Mouse (Mus musculus): Measurements from ENCODE around the gene Wdr53. TPM values are rescaled to one million over a fixed set of nuclear protein-coding genes. Genes with fewer than 3 reads are reported as not detected.
A peak's percentile ranks its signal among the peaks of the same experiment; 100 is the strongest.
"Not testable (repeated sequence)": the region's sequence is repeated elsewhere in the genome, so short reads cannot be mapped to it uniquely, and the experiment has no call there.

The Wdr53 gene
- total RNA-seq, 2 experiments from 2014 or later, result 6.2 to 7.8 TPM

GRCm38 (mm10) chr16:32239428-32240312 is 7.4 kb upstream of the Wdr53 start:
- no peak overlapping the region for H3K27ac ChIP-seq
- TF ChIP-seq CTCF (IDR thresholded peaks at IDR 0.05), result no peak
- intact Hi-C loops (cut with DNase I), result loop anchor here (10.0 kb wide), 1 partner anchor 295 kb away; the partner anchor contains the start of genes 0610012G03Rik and Ncbp2
- DNase-seq, result no peak
- no peak overlapping the region for H3K4me3 ChIP-seq

GRCm38 (mm10) chr16:32243901-32244300 is 3.1 kb upstream of the Wdr53 start:
- no peak for TF ChIP-seq CTCF (IDR thresholded peaks at IDR 0.05)
- intact Hi-C loops (cut with DNase I), result loop anchor here (10.0 kb wide), 1 partner anchor 299 kb away; the partner anchor contains the start of genes 0610012G03Rik and Ncbp2
- H3K4me3 ChIP-seq, result no peak overlapping the region
- no peak overlapping the region for H3K27ac ChIP-seq
- DNase-seq, result no peak

- intact Hi-C loops (cut with DNase I), result loop anchor here (2.0 to 10.0 kb wide), 2 partner anchors 302 to 816 kb away; partner anchors contain the start of genes 0610012G03Rik, Lmln and Ncbp2
- TF ChIP-seq CTCF (IDR thresholded peaks at IDR 0.05), result no peak
- Histone ChIP-seq H3K27ac (peak overlapping the region; percentile 96), H3K4me3 (peak overlapping the region; percentile 92)
- DNase-seq, result no peak
Measured at GRCm38 (mm10) chr16:32246351-32246791, 656 bp upstream of the Wdr53 start.

- H3K4me3 ChIP-seq, H3K27ac ChIP-seq: not testable (repeated sequence)
- peak; percentile 33 for DNase-seq
- intact Hi-C loops (cut with DNase I), result loop anchor here (5.0 kb wide), 1 partner anchor 238 kb away; no protein-coding TSS in a partner anchor
- TF ChIP-seq CTCF (IDR thresholded peaks at IDR 0.05), result peak; percentile 68
Measured at GRCm38 (mm10) chr16:32264225-32264624, 17.2 kb downstream of the Wdr53 start.

GRCm38 (mm10) chr16:32271291-32271690 is 24.3 kb downstream of the Wdr53 start, which contains the start of gene Smco1:
Smco1 (plus strand) TSS chr16:32271468.
- Histone ChIP-seq H3K27ac (peak within 1 kb of the TSS; percentile 98), H3K4me3 (peak within 1 kb of the TSS; percentile 74)
- DNase-seq, result peak; percentile 84
- TF ChIP-seq CTCF (IDR thresholded peaks at IDR 0.05), result no peak
- intact Hi-C loops (cut with DNase I), result loop anchor here (2.0 kb wide), 1 partner anchor 62 kb away; the partner anchor contains the start of gene Ubxn7

- intact Hi-C loops (cut with DNase I), result no loop called here
- peak; percentile 30 for DNase-seq
- H3K4me3 ChIP-seq, result peak overlapping the region; percentile 74
- H3K27ac ChIP-seq, result peak overlapping the region; percentile 98
- TF ChIP-seq CTCF (IDR thresholded peaks at IDR 0.05), result peak; percentile 74
Measured at GRCm38 (mm10) chr16:32273338-32273737, 26.3 kb downstream of the Wdr53 start.

- H3K27ac ChIP-seq, result no peak overlapping the region
- no peak for DNase-seq
- no peak for TF ChIP-seq CTCF (IDR thresholded peaks at IDR 0.05)
- intact Hi-C loops (cut with DNase I), result loop anchor here (1.0 to 5.0 kb wide), 2 partner anchors 57 to 157 kb away; partner anchors contain the start of genes Pcyt1a and Ubxn7
- H3K4me3 ChIP-seq, result no peak overlapping the region
Measured at GRCm38 (mm10) chr16:32275041-32275440, 28.0 kb downstream of the Wdr53 start.

GRCm38 (mm10) chr16:32275830-32276229 is 28.8 kb downstream of the Wdr53 start:
- peak overlapping the region; percentile 98 for H3K27ac ChIP-seq
- DNase-seq, result no peak
- TF ChIP-seq CTCF (IDR thresholded peaks at IDR 0.05), result no peak
- no peak overlapping the region for H3K4me3 ChIP-seq
- intact Hi-C loops (cut with DNase I), result loop anchor here (1.0 to 5.0 kb wide), 2 partner anchors 56 to 156 kb away; partner anchors contain the start of genes Pcyt1a and Ubxn7

GRCm38 (mm10) chr16:32277308-32278256 is 30.6 kb downstream of the Wdr53 start, which contains the start of gene Rnf168:
Rnf168 (plus strand) TSS chr16:32277459.
- peak within 1 kb of the TSS; percentile 98 for H3K27ac ChIP-seq
- H3K4me3 ChIP-seq, result peak within 1 kb of the TSS; percentile 98
- intact Hi-C loops (cut with DNase I), result loop anchor here (5.0 kb wide), 1 partner anchor 155 kb away; the partner anchor contains the start of gene Pcyt1a
- TF ChIP-seq CTCF (IDR thresholded peaks at IDR 0.05), result no peak
- peak; percentile 95 for DNase-seq

GRCm38 (mm10) chr16:32278396-32278795 is 31.4 kb downstream of the Wdr53 start:
- peak overlapping the region; percentile 98 for H3K27ac ChIP-seq
- no peak for DNase-seq
- peak overlapping the region; percentile 98 for H3K4me3 ChIP-seq
- intact Hi-C loops (cut with DNase I), result loop anchor here (5.0 kb wide), 1 partner anchor 154 kb away; the partner anchor contains the start of gene Pcyt1a
- TF ChIP-seq CTCF (IDR thresholded peaks at IDR 0.05), result no peak

GRCm38 (mm10) chr16:32280211-32280610 is 33.2 kb downstream of the Wdr53 start:
- Histone ChIP-seq H3K27ac (no peak overlapping the region), H3K4me3 (no peak overlapping the region)
- TF ChIP-seq CTCF (IDR thresholded peaks at IDR 0.05), result no peak
- DNase-seq, result no peak
- intact Hi-C loops (cut with DNase I), result no loop called here

- no peak for TF ChIP-seq CTCF (IDR thresholded peaks at IDR 0.05)
- no peak for DNase-seq
- H3K27ac ChIP-seq, result no peak overlapping the region
- H3K4me3 ChIP-seq, result no peak overlapping the region
- intact Hi-C loops (cut with DNase I), result no loop called here
Measured at GRCm38 (mm10) chr16:32282608-32283007, 35.6 kb downstream of the Wdr53 start.
